Mouse (Mus musculus): ENCODE data around the gene Cfap61.

DNA sequence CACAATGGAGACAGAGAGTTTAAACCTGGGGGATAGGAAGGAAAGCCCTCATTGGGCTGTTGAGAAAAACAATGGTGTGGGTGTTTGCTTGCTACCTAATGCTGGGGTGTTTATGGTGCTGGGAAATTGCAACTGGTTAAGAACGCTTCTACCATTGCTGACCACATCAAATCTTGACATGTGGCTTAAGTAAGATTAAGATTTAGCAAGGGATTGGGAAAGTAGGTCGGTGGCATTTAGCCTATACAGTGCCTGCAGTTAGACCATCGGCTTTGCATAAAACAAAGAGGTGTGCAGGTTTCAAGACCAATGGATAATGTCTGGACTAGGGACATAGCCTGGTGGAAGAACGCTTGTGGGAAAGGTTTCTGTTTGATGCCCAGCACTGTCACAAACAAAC is 113.1 kb downstream of the Cfap61 start:
- TF ChIP-seq CTCF (IDR thresholded peaks at IDR 0.05; ENCODE audit: borderline replicate concordance, insufficient read depth, low read length), result no peak
- no peak for TF ChIP-seq POLR2A (IDR thresholded peaks at IDR 0.05; ENCODE audit: low read depth, low read length)

All from embryonic fibroblast, embryonic 13.5 days (primary cell).